Mouse (Mus musculus) heart, adult 2 months (tissue): Measurements from ENCODE around the gene Mturn. TPM values are rescaled to one million over a fixed set of nuclear protein-coding genes. Genes with fewer than 3 reads are reported as not detected.
A peak's percentile ranks its signal among the peaks of the same experiment; 100 is the strongest.

ENCODE experiments used
- DNase-seq, 2 experiments: peaks; one replicate each; pipeline ENCODE4 v3.0.0; 2021
- H3K27ac ChIP-seq: fragments of 200-600 bp; 2 replicates; pipeline ENCODE4 v1.8.1; 2022
- H3K27me3 ChIP-seq: fragments of 200-500 bp; 2 replicates; pipeline ENCODE4 v1.6.1; 2012; ENCODE audit warnings: mild to moderate bottlenecking, low read length, inconsistent platforms, mixed read lengths; ENCODE audit not compliant: control insufficient read depth, insufficient read depth
- H3K36me3 ChIP-seq: fragments of 200-500 bp; 2 replicates; pipeline ENCODE4 v1.6.1; 2012; ENCODE audit warnings: low read length, inconsistent platforms; ENCODE audit not compliant: control insufficient read depth, insufficient read depth
- H3K4me1 ChIP-seq: fragments of 200-500 bp; 2 replicates; pipeline ENCODE4 v1.6.1; 2011; ENCODE audit warnings: low read length; ENCODE audit not compliant: control insufficient read depth, insufficient read depth
- H3K4me3 ChIP-seq: fragments of 200-600 bp; 2 replicates; pipeline ENCODE4 v1.8.1; 2022
- H3K79me2 ChIP-seq: fragments of 200-500 bp; replicated peaks from 2 replicates; pipeline ENCODE4 v1.6.1; 2012; ENCODE audit warnings: mild to moderate bottlenecking, inconsistent platforms, low read length, moderate library complexity, mixed read lengths; ENCODE audit not compliant: control insufficient read depth, insufficient read depth
- H3K9ac ChIP-seq: fragments of 200-500 bp; 2 replicates; pipeline ENCODE4 v1.6.1; 2012; ENCODE audit warnings: low read depth, mild to moderate bottlenecking, control low read depth, inconsistent platforms, low read length, mixed read lengths
- CTCF ChIP-seq: fragments of 200-600 bp; IDR thresholded peaks from 2 replicates; pipeline ENCODE4 v1.8.1; 2022; ENCODE audit warnings: antibody characterized with exemption, mild to moderate bottlenecking, moderate library complexity
- EP300 ChIP-seq: fragments of 200-500 bp; IDR thresholded peaks from 2 replicates; pipeline ENCODE4 v1.6.1; 2011; ENCODE audit warnings: low read depth, low read length, control low read depth; ENCODE audit not compliant: insufficient read depth
- POLR2A ChIP-seq: fragments of 200-500 bp; IDR thresholded peaks from 2 replicates; pipeline ENCODE4 v1.6.1; 2011; ENCODE audit warnings: mild to moderate bottlenecking, low read depth, low read length, control low read depth; ENCODE audit not compliant: insufficient read depth
- WGBS: fragments of 180-500 bp; shearing (Covaris S2); methylation state at CpG from one replicate; pipeline ENCODE4 v1.1.7; 2018; 5-methylcytosine and 5-hydroxymethylcytosine counted together
- intact Hi-C: fragments of 180-260 bp; cut with DNase I; formaldehyde crosslinking; loops from one replicate; pipeline ENCODE4 v1.15.1; 2025
- polyA plus RNA-seq: library from polyadenylated mRNA; depleted of rRNA; stranded (reverse); fragments of >200 nt; gene quantifications from 2 replicates; pipeline ENCODE4 v1.2.3, GENCODE M21; 2012
- total RNA-seq, 2 experiments: library from RNA; stranded (reverse); gene quantifications; 2 replicates each; pipeline ENCODE4 v1.2.3; 2021

The Mturn gene
- total and polyA plus RNA-seq, 3 experiments = 5.4 to 16.3 (median 11.0) TPM

GRCm38 (mm10) chr6:54729451-54730105 lies 48.2 kb downstream of the Mturn start:
- H3K27me3 ChIP-seq = no peaks in the 10 kb centered on the region
- H3K9ac ChIP-seq = no peak overlapping the region
- H3K4me1 ChIP-seq = no peaks in the 10 kb centered on the region
- no peak overlapping the region for H3K4me3 ChIP-seq
- H3K27ac ChIP-seq = no peak overlapping the region
- peak in 1 of 2 experiments; percentile 1 for DNase-seq
- no peaks in the 10 kb centered on the region for H3K79me2 ChIP-seq
- TF ChIP-seq EP300 = no peak
- no peak for TF ChIP-seq POLR2A
- no peaks in the 10 kb centered on the region for H3K36me3 ChIP-seq
- intact Hi-C loops = no loop called here
- 85% methylated on average over 2 of the region's 2 CpGs for WGBS

DNA sequence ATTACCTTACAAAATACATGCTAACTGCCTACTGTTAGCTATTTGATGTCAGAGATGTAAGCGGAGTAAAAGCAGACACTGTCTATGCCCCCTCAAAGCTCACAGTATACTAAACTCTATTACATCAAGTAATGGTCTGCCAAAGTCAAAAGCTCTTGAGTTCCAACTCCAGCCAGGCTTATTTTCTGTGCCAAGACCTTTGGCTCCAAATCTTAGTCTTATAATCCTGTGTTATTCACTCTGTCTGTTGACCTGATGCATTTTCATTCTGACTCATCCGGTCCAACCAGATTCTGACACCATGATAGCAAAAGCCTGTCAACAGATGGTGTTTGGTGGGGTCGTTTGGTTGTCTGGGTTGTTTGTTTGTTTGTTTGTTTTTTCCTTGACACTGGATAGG lies 50.3 kb downstream of the Mturn start:
- Histone ChIP-seq H3K79me2 (no peaks in the 10 kb centered on the region), H3K27ac (no peak overlapping the region), H3K4me3 (no peak overlapping the region), H3K4me1 (no peaks in the 10 kb centered on the region), H3K9ac (no peak overlapping the region), H3K27me3 (no peaks in the 10 kb centered on the region), H3K36me3 (no peaks in the 10 kb centered on the region)
- no peak for DNase-seq
- intact Hi-C loops = no loop called here
- 65% methylated on average over 3 of the region's 3 CpGs for WGBS
- no peak for TF ChIP-seq EP300
- TF ChIP-seq POLR2A = no peak

DNA sequence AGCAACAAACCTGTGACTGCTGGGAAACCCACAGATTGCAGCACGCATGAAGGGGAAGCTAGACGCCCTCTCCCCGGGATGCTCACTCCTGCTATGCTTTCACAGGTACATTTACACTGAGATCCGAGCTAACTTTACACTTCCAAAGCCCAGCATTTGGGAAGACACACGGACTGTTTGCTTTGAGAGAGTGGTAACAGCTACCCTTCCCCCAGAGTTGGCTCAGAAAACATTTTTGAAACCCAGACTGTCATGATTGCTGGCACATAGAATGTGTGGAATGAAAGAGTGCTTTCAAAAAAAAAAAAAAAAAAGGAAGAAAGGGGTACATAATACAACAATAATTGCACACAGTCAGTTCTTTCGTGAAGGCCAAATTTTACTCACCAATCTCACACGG lies 51.3 kb downstream of the Mturn start:
- Histone ChIP-seq H3K27ac (no peak overlapping the region), H3K27me3 (no peaks in the 10 kb centered on the region), H3K4me1 (no peaks in the 10 kb centered on the region), H3K36me3 (no peaks in the 10 kb centered on the region), H3K79me2 (no peaks in the 10 kb centered on the region), H3K4me3 (no peak overlapping the region), H3K9ac (no peak overlapping the region)
- intact Hi-C loops = no loop called here
- TF ChIP-seq EP300 = no peak
- TF ChIP-seq POLR2A = no peak
- TF ChIP-seq CTCF = no peak
- DNase-seq = no peak
- 58% methylated on average over 7 of the region's 7 CpGs for WGBS

- Histone ChIP-seq H3K4me1 (no peaks in the 10 kb centered on the region), H3K27ac (no peak overlapping the region), H3K27me3 (no peaks in the 10 kb centered on the region), H3K9ac (no peak overlapping the region), H3K36me3 (no peaks in the 10 kb centered on the region), H3K79me2 (no peaks in the 10 kb centered on the region), H3K4me3 (no peak overlapping the region)
- WGBS = 46% methylated on average over 9 of the region's 9 CpGs
- intact Hi-C loops = no loop called here
- peak in 1 of 2 experiments; percentile 38 for DNase-seq
- TF ChIP-seq CTCF (no peak), POLR2A (no peak), EP300 (no peak)
Observed at GRCm38 (mm10) chr6:54736126-54736525, 54.7 kb downstream of the Mturn start.

GRCm38 (mm10) chr6:54737255-54737654 lies 55.8 kb downstream of the Mturn start:
- intact Hi-C loops = no loop called here
- Histone ChIP-seq H3K27ac (no peak overlapping the region), H3K4me3 (no peak overlapping the region), H3K4me1 (no peaks in the 10 kb centered on the region), H3K79me2 (no peaks in the 10 kb centered on the region), H3K36me3 (no peaks in the 10 kb centered on the region), H3K27me3 (no peaks in the 10 kb centered on the region), H3K9ac (no peak overlapping the region)
- no peak for DNase-seq
- 68% methylated on average over 3 of the region's 3 CpGs for WGBS
- no peak for TF ChIP-seq CTCF
- TF ChIP-seq POLR2A = no peak
- TF ChIP-seq EP300 = no peak

DNA sequence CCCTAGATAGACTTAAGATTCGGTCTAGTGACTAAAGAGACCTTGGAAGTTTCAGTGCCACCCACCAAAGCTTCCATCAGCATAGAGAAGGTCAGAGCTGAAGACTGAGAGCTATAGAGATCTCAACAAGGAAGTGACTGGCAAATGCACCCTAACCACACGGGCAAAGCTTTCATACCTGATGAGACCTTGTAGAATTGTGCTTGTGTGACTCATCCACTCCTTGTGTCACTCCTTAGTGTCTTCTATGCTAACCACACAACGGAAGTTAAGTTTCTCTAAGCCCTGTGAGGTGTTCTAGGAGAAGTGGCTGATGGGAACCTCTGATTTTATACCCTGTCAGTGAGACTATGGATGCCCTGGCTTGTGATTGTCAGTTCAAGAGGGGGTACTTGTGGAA lies 56.3 kb downstream of the Mturn start:
- no peak for DNase-seq
- Histone ChIP-seq H3K27ac (no peak overlapping the region), H3K79me2 (no peaks in the 10 kb centered on the region), H3K9ac (no peak overlapping the region), H3K27me3 (no peaks in the 10 kb centered on the region), H3K36me3 (no peaks in the 10 kb centered on the region), H3K4me3 (no peak overlapping the region), H3K4me1 (no peaks in the 10 kb centered on the region)
- TF ChIP-seq CTCF (no peak), POLR2A (no peak), EP300 (no peak)
- 78% methylated on average over 3 of the region's 3 CpGs for WGBS
- intact Hi-C loops = no loop called here
